Mouse (Mus musculus) kidney, embryonic 14.5 days (tissue): ENCODE measurements around the gene Iqcf4. TPM values are rescaled to one million over a fixed set of nuclear protein-coding genes. Genes with fewer than 3 reads are reported as not detected.

Experiments used
- ATAC-seq: fragments of 200-750 bp; cut with Nextera tagmentation; 2 replicates; pipeline ENCODE4 v1.8.0; 2017; ENCODE audit warnings: moderate number of reproducible peaks, mild to moderate bottlenecking, moderate TSS enrichment, moderate library complexity; ENCODE audit not compliant: low FRiP score, low TSS enrichment
- H3K27ac ChIP-seq: fragments of 300-500 bp; sonication (generic); 2 replicates; pipeline ENCODE4 v1.5.1; 2014; ENCODE audit warnings: low read depth, mild to moderate bottlenecking, low read length, moderate library complexity, mixed read lengths
- H3K27me3 ChIP-seq: fragments of 300-500 bp; sonication (generic); 2 replicates; pipeline ENCODE4 v1.6.1; 2014; ENCODE audit warnings: mild to moderate bottlenecking, low read length; ENCODE audit not compliant: control insufficient read depth, insufficient read depth
- H3K36me3 ChIP-seq: fragments of 300-500 bp; sonication (generic); 2 replicates; pipeline ENCODE4 v1.6.1; 2014; ENCODE audit warnings: low read length, mixed read lengths; ENCODE audit not compliant: control insufficient read depth, insufficient read depth
- H3K4me1 ChIP-seq: fragments of 300-500 bp; sonication (generic); 2 replicates; pipeline ENCODE4 v1.6.1; 2014; ENCODE audit warnings: low read length, mixed read lengths; ENCODE audit not compliant: control insufficient read depth, insufficient read depth
- H3K4me2 ChIP-seq: fragments of 300-500 bp; sonication (generic); replicated peaks from 2 replicates; pipeline ENCODE4 v1.6.1; 2014; ENCODE audit warnings: low read depth, mild to moderate bottlenecking, low read length
- H3K4me3 ChIP-seq: fragments of 300-500 bp; sonication (generic); 2 replicates; pipeline ENCODE4 v1.5.1; 2014; ENCODE audit warnings: mild to moderate bottlenecking, low read length
- H3K9ac ChIP-seq: fragments of 300-500 bp; sonication (generic); 2 replicates; pipeline ENCODE4 v1.6.1; 2014; ENCODE audit warnings: low read depth, mild to moderate bottlenecking, low read length, moderate library complexity
- H3K9me3 ChIP-seq: fragments of 300-500 bp; sonication (generic); 2 replicates; pipeline ENCODE4 v1.6.1; 2016; ENCODE audit warnings: low read length; ENCODE audit not compliant: control insufficient read depth
- WGBS: fragments of 180-500 bp; shearing (Covaris S2); extraction: QIAGEN DNeasy Blood & Tissue Kit; methylation state at CpG from one replicate; pipeline ENCODE4 v1.1.7; 2014; 5-methylcytosine and 5-hydroxymethylcytosine counted together
- polyA plus RNA-seq: library from polyadenylated mRNA; unstranded; fragments of >200 nt; fragmentation: Nextera tagmentation; extraction: Ambion mirVana; gene quantifications from 2 replicates; pipeline ENCODE4 v1.2.1, GENCODE M21; 2014

Iqcf4 gene
- polyA plus RNA-seq, 1 experiment from 2014 or later = not detected

- H3K36me3 ChIP-seq = no peaks in the 10 kb centered on the region
- H3K4me3 ChIP-seq = no peak within 1 kb of the TSS
- no peak within 1 kb of the TSS for H3K9ac ChIP-seq
- no peaks in the 10 kb centered on the region for H3K27me3 ChIP-seq
- no peaks in the 10 kb centered on the region for H3K9me3 ChIP-seq
- ATAC-seq = no peak
- 92% methylated on average over 5 of the region's 5 CpGs for WGBS
- no peak within 1 kb of the TSS for H3K4me2 ChIP-seq
- no peak within 1 kb of the TSS for H3K27ac ChIP-seq
- no peaks in the 10 kb centered on the region for H3K4me1 ChIP-seq
These were observed 9.3 kb downstream of the Iqcf4 start, which contains the start of gene Iqcf3 for GRCm38 (mm10) chr9:106561531-106561930. TSS of gene Iqcf3 (minus strand) at chr9:106561631.

DNA sequence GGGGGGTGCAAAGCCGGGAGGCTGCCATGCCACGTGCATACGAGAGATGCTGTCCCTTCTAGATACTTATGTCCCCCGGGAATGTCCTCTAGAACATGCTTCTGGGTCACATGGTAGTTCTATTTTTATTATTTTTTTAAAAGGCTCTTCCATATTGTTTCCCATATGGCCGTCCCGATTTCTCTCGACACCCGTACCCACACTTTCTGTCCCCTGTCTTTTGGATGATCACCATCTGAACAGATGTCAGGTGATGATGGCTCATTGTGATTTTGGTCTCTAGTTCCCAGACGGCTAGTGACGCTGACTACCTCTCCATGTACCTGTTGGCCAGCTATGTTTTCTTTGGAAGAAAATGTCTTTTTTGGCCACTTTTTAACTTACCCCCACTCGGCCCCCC is 35.8 kb downstream of the Iqcf4 start:
- no peak for ATAC-seq
- WGBS = 90% methylated on average over 11 of the region's 11 CpGs

DNA sequence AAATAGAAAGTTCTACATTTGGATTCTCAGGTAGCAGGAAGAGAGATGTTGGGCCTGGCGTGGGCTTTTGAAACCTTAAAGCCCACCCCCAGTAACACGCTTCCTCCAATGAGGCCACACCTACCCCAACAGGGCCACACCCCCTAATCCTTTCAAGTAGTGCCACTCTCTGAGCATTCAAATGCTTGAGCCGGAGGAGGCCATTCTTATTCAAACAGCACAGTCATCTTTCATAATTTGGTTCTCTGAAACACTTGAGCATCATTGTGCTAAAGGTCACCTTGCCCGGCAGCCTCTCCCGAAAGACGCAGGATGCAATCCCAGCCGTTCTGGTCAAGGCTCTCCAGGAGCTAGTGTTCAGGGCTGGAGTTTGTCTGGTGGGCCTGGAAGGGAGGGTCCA is 36.5 kb downstream of the Iqcf4 start:
- no peak overlapping the region for H3K27ac ChIP-seq
- H3K4me2 ChIP-seq = no peak overlapping the region
- H3K9ac ChIP-seq = no peak overlapping the region
- no peak for ATAC-seq
- H3K4me1 ChIP-seq = no peaks in the 10 kb centered on the region
- H3K9me3 ChIP-seq = no peaks in the 10 kb centered on the region
- no peaks in the 10 kb centered on the region for H3K36me3 ChIP-seq
- no peaks in the 10 kb centered on the region for H3K27me3 ChIP-seq
- H3K4me3 ChIP-seq = no peak overlapping the region
- WGBS = 93% methylated on average over 7 of the region's 7 CpGs

More for the DNA sequence above, 35.8 kb downstream of the Iqcf4 start:
- no peak overlapping the region for H3K9ac ChIP-seq
- H3K4me1 ChIP-seq = no peaks in the 10 kb centered on the region
- no peaks in the 10 kb centered on the region for H3K36me3 ChIP-seq
- H3K4me2 ChIP-seq = no peak overlapping the region
- no peak overlapping the region for H3K27ac ChIP-seq
- H3K4me3 ChIP-seq = no peak overlapping the region
- no peaks in the 10 kb centered on the region for H3K9me3 ChIP-seq
- no peaks in the 10 kb centered on the region for H3K27me3 ChIP-seq

- no peaks in the 10 kb centered on the region for H3K9me3 ChIP-seq
- H3K9ac ChIP-seq = no peak overlapping the region
- 24% methylated on average over 3 of the region's 3 CpGs for WGBS
- no peaks in the 10 kb centered on the region for H3K36me3 ChIP-seq
- H3K4me3 ChIP-seq = no peak overlapping the region
- no peak overlapping the region for H3K4me2 ChIP-seq
- ATAC-seq = no peak
- no peak overlapping the region for H3K27ac ChIP-seq
- H3K4me1 ChIP-seq = no peaks in the 10 kb centered on the region
- no peaks in the 10 kb centered on the region for H3K27me3 ChIP-seq
These were observed 39.0 kb downstream of the Iqcf4 start for GRCm38 (mm10) chr9:106531833-106532232.

- Histone ChIP-seq H3K27me3 (no peaks in the 10 kb centered on the region), H3K4me1 (no peaks in the 10 kb centered on the region), H3K4me2 (no peak overlapping the region), H3K4me3 (no peak overlapping the region), H3K9ac (no peak overlapping the region), H3K36me3 (no peaks in the 10 kb centered on the region), H3K9me3 (no peaks in the 10 kb centered on the region), H3K27ac (no peak overlapping the region)
- 81% methylated on average over 8 of the region's 8 CpGs for WGBS
- ATAC-seq = no peak
These were observed 50.9 kb downstream of the Iqcf4 start for GRCm38 (mm10) chr9:106519909-106520308.

GRCm38 (mm10) chr9:106519433-106519832 is 51.4 kb downstream of the Iqcf4 start:
- H3K4me2 ChIP-seq = no peak overlapping the region
- H3K4me1 ChIP-seq = no peaks in the 10 kb centered on the region
- ATAC-seq = no peak
- WGBS = 77% methylated on average over 2 of the region's 2 CpGs
- H3K9ac ChIP-seq = no peak overlapping the region
- H3K27ac ChIP-seq = no peak overlapping the region
- H3K36me3 ChIP-seq = no peaks in the 10 kb centered on the region
- no peaks in the 10 kb centered on the region for H3K27me3 ChIP-seq
- H3K4me3 ChIP-seq = no peak overlapping the region
- no peaks in the 10 kb centered on the region for H3K9me3 ChIP-seq

Other genes with a start within 250 kb of the Iqcf4 start
- 25.5 and 26.3 TPM in 2 replicates for gene Dusp7, start 202.4 kb downstream of the Iqcf4 start, polyA plus RNA-seq
- 1,370 and 1,590 TPM in 2 replicates for gene Rpl29, start 141.5 kb downstream of the Iqcf4 start, polyA plus RNA-seq
- 41.1 and 44.5 TPM in 2 replicates for gene Acy1, start 132.7 kb downstream of the Iqcf4 start, polyA plus RNA-seq
- 18.7 and 25.6 TPM in 2 replicates for gene Abhd14b, start 123.5 kb downstream of the Iqcf4 start, polyA plus RNA-seq
- 50.2 and 58.8 TPM in 2 replicates for gene Abhd14a, start 123.3 kb downstream of the Iqcf4 start, polyA plus RNA-seq
- gene Pcbp4, start 117.7 kb downstream of the Iqcf4 start, polyA plus RNA-seq = 129 and 147 TPM in 2 replicates
- 0.37 and 0.66 TPM in 2 replicates for gene Gpr62, start 105.1 kb downstream of the Iqcf4 start, polyA plus RNA-seq
- gene Rrp9, start 95.0 kb downstream of the Iqcf4 start, polyA plus RNA-seq = 43.8 and 49.3 TPM in 2 replicates
- gene Parp3, start 94.0 kb downstream of the Iqcf4 start, polyA plus RNA-seq = 1.9 and 2.7 TPM in 2 replicates
- not detected in 2 replicates for gene Iqcf1, start 71.0 kb downstream of the Iqcf4 start, polyA plus RNA-seq
- not detected in 2 replicates for gene Iqcf5, start 56.4 kb downstream of the Iqcf4 start, polyA plus RNA-seq
- not detected in 2 replicates for gene Iqcf3, start 9.4 kb downstream of the Iqcf4 start, polyA plus RNA-seq
- not detected in 2 replicates for gene Iqcf6, start 55.6 kb upstream of the Iqcf4 start, polyA plus RNA-seq
- gene Grm2, start 85.1 kb upstream of the Iqcf4 start, polyA plus RNA-seq = not detected in 2 replicates
- gene Tex264, start 114.9 kb upstream of the Iqcf4 start, polyA plus RNA-seq = 42.5 and 58.2 TPM in 2 replicates
- gene Rad54l2, start 218.2 kb upstream of the Iqcf4 start, polyA plus RNA-seq = 7.5 and 7.9 TPM in 2 replicates